Mouse (Mus musculus): Measurements from ENCODE around the gene Rps6kb1. TPM values are rescaled to one million over a fixed set of nuclear protein-coding genes. Genes with fewer than 3 reads are reported as not detected.

The Rps6kb1 gene
- polyA plus RNA-seq, 1 experiment from 2014 or later: 40.7 TPM

- Histone ChIP-seq H3K4me2 (replicated peaks; ENCODE audit: low read depth) (no peak overlapping the region), H3K9me3 (ENCODE audit: control insufficient read depth, low read length) (no peaks in the 10 kb centered on the region), H3K27ac (replicated peaks) (peak overlapping the region; percentile 94; the same call in 1 of the 2 replicates), H3K36me3 (ENCODE audit: control insufficient read depth, insufficient read depth, low read length) (no peaks in the 10 kb centered on the region), H3K9ac (ENCODE audit: low read length) (no peak overlapping the region), H3K4me1 (replicated peaks; ENCODE audit: control insufficient read depth, insufficient read depth) (peaks cover 11% of the 10 kb centered on the region), H3K4me3 (ENCODE audit: low read depth, low read length) (no peak overlapping the region), H3K27me3 (ENCODE audit: control insufficient read depth, insufficient read depth, low read length) (no peaks in the 10 kb centered on the region)
- DNase-seq (ENCODE audit: low spot score) (no peak), ATAC-seq (ENCODE audit: low FRiP score, low TSS enrichment) (no peak)
- TF ChIP-seq EP300 (optimal IDR thresholded peaks at IDR 0.05) (no peak), CTCF (IDR thresholded peaks at IDR 0.05; ENCODE audit: low read depth) (no peak)
- 87% methylated on average over 6 of the region's 6 CpGs for WGBS
Measured at GRCm38 (mm10) chr11:86573646-86574231, 29.1 kb upstream of the Rps6kb1 start.

- H3K9me3 ChIP-seq (ENCODE audit: control insufficient read depth, low read length): no peaks in the 10 kb centered on the region
- 61% methylated on average over 2 of the region's 2 CpGs for WGBS
- TF ChIP-seq EP300 (optimal IDR thresholded peaks at IDR 0.05): no peak
- TF ChIP-seq CTCF (IDR thresholded peaks at IDR 0.05; ENCODE audit: low read depth): peak; percentile 41
- no peaks in the 10 kb centered on the region for H3K27me3 ChIP-seq (ENCODE audit: control insufficient read depth, insufficient read depth, low read length)
- H3K4me2 ChIP-seq (replicated peaks; ENCODE audit: low read depth): no peak overlapping the region
- no peak overlapping the region for H3K9ac ChIP-seq (ENCODE audit: low read length)
- ATAC-seq (ENCODE audit: low FRiP score, low TSS enrichment) (no peak), DNase-seq (ENCODE audit: low spot score) (no peak)
- peaks cover 8% of the 10 kb centered on the region for H3K4me1 ChIP-seq (replicated peaks; ENCODE audit: control insufficient read depth, insufficient read depth)
- H3K4me3 ChIP-seq (ENCODE audit: low read depth, low read length): no peak overlapping the region
- H3K36me3 ChIP-seq (ENCODE audit: control insufficient read depth, insufficient read depth, low read length): no peaks in the 10 kb centered on the region
- H3K27ac ChIP-seq (replicated peaks): no peak overlapping the region; the same call in 1 of the 2 replicates
Measured at GRCm38 (mm10) chr11:86572623-86573022, 28.0 kb upstream of the Rps6kb1 start.

GRCm38 (mm10) chr11:86571871-86572270 lies 27.3 kb upstream of the Rps6kb1 start:
- peaks cover 2% of the 10 kb centered on the region; the same call in 1 of the 2 replicates for H3K4me1 ChIP-seq (replicated peaks; ENCODE audit: control insufficient read depth, insufficient read depth)
- H3K36me3 ChIP-seq (ENCODE audit: control insufficient read depth, insufficient read depth, low read length): no peaks in the 10 kb centered on the region
- WGBS: 56% methylated on average over 4 of the region's 4 CpGs
- peak overlapping the region; percentile 75; the same call in 1 of the 2 replicates for H3K27ac ChIP-seq (replicated peaks)
- DNase-seq (ENCODE audit: low spot score): no peak
- TF ChIP-seq CTCF (IDR thresholded peaks at IDR 0.05; ENCODE audit: low read depth): no peak
- no peak for TF ChIP-seq EP300 (optimal IDR thresholded peaks at IDR 0.05)
- H3K9me3 ChIP-seq (ENCODE audit: control insufficient read depth, low read length): no peaks in the 10 kb centered on the region
- H3K4me2 ChIP-seq (replicated peaks; ENCODE audit: low read depth): no peak overlapping the region; the same call in 1 of the 2 replicates
- H3K9ac ChIP-seq (ENCODE audit: low read length): no peak overlapping the region
- H3K4me3 ChIP-seq (ENCODE audit: low read depth, low read length): no peak overlapping the region
- no peaks in the 10 kb centered on the region for H3K27me3 ChIP-seq (ENCODE audit: control insufficient read depth, insufficient read depth, low read length)
- ATAC-seq (ENCODE audit: low FRiP score, low TSS enrichment): no peak

GRCm38 (mm10) chr11:86571047-86571855 lies 26.6 kb upstream of the Rps6kb1 start:
- Histone ChIP-seq H3K27me3 (ENCODE audit: control insufficient read depth, insufficient read depth, low read length) (no peaks in the 10 kb centered on the region), H3K4me3 (ENCODE audit: low read depth, low read length) (no peak overlapping the region), H3K4me2 (replicated peaks; ENCODE audit: low read depth) (no peak overlapping the region; the same call in 1 of the 2 replicates), H3K9ac (ENCODE audit: low read length) (no peak overlapping the region; the same call in 1 of the 2 replicates), H3K4me1 (replicated peaks; ENCODE audit: control insufficient read depth, insufficient read depth) (no peaks in the 10 kb centered on the region; the same call in 1 of the 2 replicates), H3K9me3 (ENCODE audit: control insufficient read depth, low read length) (no peaks in the 10 kb centered on the region), H3K36me3 (ENCODE audit: control insufficient read depth, insufficient read depth, low read length) (no peaks in the 10 kb centered on the region), H3K27ac (replicated peaks) (peak overlapping the region; percentile 75)
- 36% methylated on average over 15 of the region's 15 CpGs for WGBS
- ATAC-seq (ENCODE audit: low FRiP score, low TSS enrichment) (peak; percentile 20; the same call in 1 of the 2 replicates), DNase-seq (ENCODE audit: low spot score) (no peak)
- TF ChIP-seq EP300 (optimal IDR thresholded peaks at IDR 0.05) (no peak), CTCF (IDR thresholded peaks at IDR 0.05; ENCODE audit: low read depth) (no peak)

GRCm38 (mm10) chr11:86570261-86570746 lies 25.7 kb upstream of the Rps6kb1 start:
- Histone ChIP-seq H3K4me1 (replicated peaks; ENCODE audit: control insufficient read depth, insufficient read depth) (no peaks in the 10 kb centered on the region; the same call in 1 of the 2 replicates), H3K27ac (replicated peaks) (peak overlapping the region; percentile 45), H3K36me3 (ENCODE audit: control insufficient read depth, insufficient read depth, low read length) (no peaks in the 10 kb centered on the region), H3K27me3 (ENCODE audit: control insufficient read depth, insufficient read depth, low read length) (no peaks in the 10 kb centered on the region), H3K4me3 (ENCODE audit: low read depth, low read length) (no peak overlapping the region), H3K4me2 (replicated peaks; ENCODE audit: low read depth) (no peak overlapping the region), H3K9me3 (ENCODE audit: control insufficient read depth, low read length) (no peaks in the 10 kb centered on the region), H3K9ac (ENCODE audit: low read length) (no peak overlapping the region)
- TF ChIP-seq EP300 (optimal IDR thresholded peaks at IDR 0.05) (no peak), CTCF (IDR thresholded peaks at IDR 0.05; ENCODE audit: low read depth) (no peak)
- peak; percentile 39 for DNase-seq (ENCODE audit: low spot score)
- WGBS: 30% methylated on average over 9 of the region's 9 CpGs
- no peak; the same call in 1 of the 2 replicates for ATAC-seq (ENCODE audit: low FRiP score, low TSS enrichment)
